Mouse (Mus musculus): ENCODE results near the gene Atp6v0b. TPM values are rescaled to one million over a fixed set of nuclear protein-coding genes. Genes with fewer than 3 reads are reported as not detected.

The Atp6v0b gene
- polyA plus RNA-seq, 1 experiment from 2014 or later, result 346 TPM

DNA sequence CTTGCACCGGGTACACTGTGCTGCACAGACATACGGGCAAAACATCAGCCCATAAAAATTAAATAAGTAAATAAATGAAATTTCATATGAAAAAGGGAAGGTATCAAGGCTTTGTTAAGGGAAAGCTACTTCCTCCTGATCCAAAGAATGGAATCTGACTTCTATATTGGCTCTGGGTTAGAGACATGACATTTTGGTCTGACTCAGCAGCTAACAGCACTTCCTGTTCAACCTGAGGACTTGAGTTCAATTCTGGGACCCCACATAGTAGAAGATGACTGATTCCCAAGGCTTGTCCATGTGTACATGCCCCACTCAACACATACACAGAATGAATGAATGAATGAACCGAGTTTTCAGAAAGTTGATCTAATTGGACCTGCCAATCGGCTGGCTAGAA lies 30.7 kb upstream of the Atp6v0b start:
- 87% methylated on average over 4 of the region's 4 CpGs for WGBS
- no peak overlapping the region for H3K4me2 ChIP-seq (replicated peaks; ENCODE audit: low read depth, low read length)
- no peak overlapping the region for H3K4me3 ChIP-seq (ENCODE audit: low read depth, low read length)
- no peak overlapping the region for H3K9ac ChIP-seq (replicated peaks; ENCODE audit: low read depth)
- no peak for ATAC-seq
- no peak for DNase-seq (ENCODE audit: low spot score)
- no peak overlapping the region for H3K27ac ChIP-seq (ENCODE audit: low read length)
- TF ChIP-seq CTCF (IDR thresholded peaks at IDR 0.05) (no peak), EP300 (IDR thresholded peaks at IDR 0.05) (no peak)
- no peaks in the 10 kb centered on the region for H3K27me3 ChIP-seq (replicated peaks; ENCODE audit: insufficient read depth, low read length)
- H3K36me3 ChIP-seq (ENCODE audit: insufficient read depth, low read length), result no peaks in the 10 kb centered on the region
- no peaks in the 10 kb centered on the region for H3K9me3 ChIP-seq (ENCODE audit: low read length)
- peaks cover 20% of the 10 kb centered on the region; the same call in 1 of the 2 replicates for H3K4me1 ChIP-seq (ENCODE audit: insufficient read depth, low read depth, low read length)

GRCm38 (mm10) chr4:117917402-117917801 lies 30.3 kb upstream of the Atp6v0b start:
- 92% methylated on average over 4 of the region's 4 CpGs for WGBS
- Histone ChIP-seq H3K4me3 (ENCODE audit: low read depth, low read length) (no peak overlapping the region), H3K9ac (replicated peaks; ENCODE audit: low read depth) (no peak overlapping the region), H3K36me3 (ENCODE audit: insufficient read depth, low read length) (no peaks in the 10 kb centered on the region), H3K27ac (ENCODE audit: low read length) (no peak overlapping the region), H3K27me3 (replicated peaks; ENCODE audit: insufficient read depth, low read length) (no peaks in the 10 kb centered on the region), H3K9me3 (ENCODE audit: low read length) (no peaks in the 10 kb centered on the region), H3K4me2 (replicated peaks; ENCODE audit: low read depth, low read length) (no peak overlapping the region), H3K4me1 (ENCODE audit: insufficient read depth, low read depth, low read length) (peaks cover 21% of the 10 kb centered on the region; the same call in 1 of the 2 replicates)
- ATAC-seq (no peak), DNase-seq (ENCODE audit: low spot score) (no peak)
- no peak for TF ChIP-seq CTCF (IDR thresholded peaks at IDR 0.05)
- no peak for TF ChIP-seq EP300 (IDR thresholded peaks at IDR 0.05)

DNA sequence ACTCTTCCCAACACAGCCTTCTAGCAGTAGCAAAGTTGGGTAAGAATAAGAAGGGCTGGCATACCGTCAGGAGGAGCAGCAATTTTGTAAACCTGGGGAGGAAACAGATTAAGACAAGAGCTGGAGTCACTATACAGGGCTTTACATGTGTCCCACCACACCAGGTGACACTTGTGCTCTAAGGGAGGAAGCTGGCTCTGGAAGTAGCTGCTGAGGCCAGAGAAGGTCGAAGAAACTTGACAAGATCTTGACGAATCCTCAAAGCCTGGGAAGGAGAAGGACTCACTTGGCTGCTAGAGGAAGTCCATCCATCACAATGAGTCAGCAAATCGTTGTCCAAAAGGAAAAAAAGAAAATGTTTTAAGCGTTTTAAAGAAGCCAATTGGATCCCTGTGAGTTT lies 29.3 kb upstream of the Atp6v0b start:
- no peak for DNase-seq (ENCODE audit: low spot score)
- H3K36me3 ChIP-seq (ENCODE audit: insufficient read depth, low read length), result no peaks in the 10 kb centered on the region
- no peak overlapping the region for H3K4me3 ChIP-seq (ENCODE audit: low read depth, low read length)
- H3K9ac ChIP-seq (replicated peaks; ENCODE audit: low read depth), result no peak overlapping the region
- no peak overlapping the region for H3K27ac ChIP-seq (ENCODE audit: low read length)
- WGBS, result 50% methylated on average over 5 of the region's 5 CpGs
- ATAC-seq, result no peak
- H3K4me1 ChIP-seq (ENCODE audit: insufficient read depth, low read depth, low read length), result peaks cover 21% of the 10 kb centered on the region; the same call in 1 of the 2 replicates
- no peaks in the 10 kb centered on the region for H3K27me3 ChIP-seq (replicated peaks; ENCODE audit: insufficient read depth, low read length)
- H3K9me3 ChIP-seq (ENCODE audit: low read length), result no peaks in the 10 kb centered on the region
- TF ChIP-seq EP300 (IDR thresholded peaks at IDR 0.05), result no peak
- TF ChIP-seq CTCF (IDR thresholded peaks at IDR 0.05), result no peak
- H3K4me2 ChIP-seq (replicated peaks; ENCODE audit: low read depth, low read length), result 0 out of 2 replicates have a peak overlapping the region, but pooled peaks have one; percentile 97

- Histone ChIP-seq H3K27ac (ENCODE audit: low read length) (no peak overlapping the region), H3K9me3 (ENCODE audit: low read length) (no peaks in the 10 kb centered on the region), H3K4me1 (ENCODE audit: insufficient read depth, low read depth, low read length) (peaks cover 21% of the 10 kb centered on the region; the same call in 1 of the 2 replicates), H3K4me2 (replicated peaks; ENCODE audit: low read depth, low read length) (peak overlapping the region; percentile 97), H3K36me3 (ENCODE audit: insufficient read depth, low read length) (no peaks in the 10 kb centered on the region), H3K9ac (replicated peaks; ENCODE audit: low read depth) (peak overlapping the region; percentile 60; the same call in 1 of the 2 replicates), H3K4me3 (ENCODE audit: low read depth, low read length) (peak overlapping the region; percentile 67), H3K27me3 (replicated peaks; ENCODE audit: insufficient read depth, low read length) (no peaks in the 10 kb centered on the region)
- ATAC-seq (no peak), DNase-seq (ENCODE audit: low spot score) (no peak)
- TF ChIP-seq CTCF (IDR thresholded peaks at IDR 0.05), result no peak
- TF ChIP-seq EP300 (IDR thresholded peaks at IDR 0.05), result no peak
- 3% methylated on average over 19 of the region's 19 CpGs for WGBS
Measured at GRCm38 (mm10) chr4:117915489-117916105, 28.5 kb upstream of the Atp6v0b start.

GRCm38 (mm10) chr4:117914591-117915442 lies 27.7 kb upstream of the Atp6v0b start, which contains the start of gene Ipo13:
Gene Ipo13 (minus strand): TSS chr4:117914999.
- peaks cover 21% of the 10 kb centered on the region; the same call in 1 of the 2 replicates for H3K4me1 ChIP-seq (ENCODE audit: insufficient read depth, low read depth, low read length)
- H3K9ac ChIP-seq (replicated peaks; ENCODE audit: low read depth), result peak within 1 kb of the TSS; percentile 60
- H3K4me2 ChIP-seq (replicated peaks; ENCODE audit: low read depth, low read length), result peak within 1 kb of the TSS; percentile 97
- peak within 1 kb of the TSS; percentile 67 for H3K4me3 ChIP-seq (ENCODE audit: low read depth, low read length)
- H3K9me3 ChIP-seq (ENCODE audit: low read length), result no peaks in the 10 kb centered on the region
- peak; percentile 94 for DNase-seq (ENCODE audit: low spot score)
- WGBS, result 1% methylated on average over 55 of the region's 61 CpGs
- peak; percentile 95 for ATAC-seq
- H3K27me3 ChIP-seq (replicated peaks; ENCODE audit: insufficient read depth, low read length), result no peaks in the 10 kb centered on the region
- no peaks in the 10 kb centered on the region for H3K36me3 ChIP-seq (ENCODE audit: insufficient read depth, low read length)
- TF ChIP-seq CTCF (IDR thresholded peaks at IDR 0.05), result peak; percentile 63
- TF ChIP-seq EP300 (IDR thresholded peaks at IDR 0.05), result peak; percentile 73; the same call in 1 of the 2 replicates
- H3K27ac ChIP-seq (ENCODE audit: low read length), result peak within 1 kb of the TSS; percentile 76

GRCm38 (mm10) chr4:117914031-117914430 lies 26.9 kb upstream of the Atp6v0b start:
- DNase-seq (ENCODE audit: low spot score), result no peak
- 13% methylated on average over 8 of the region's 8 CpGs for WGBS
- H3K9ac ChIP-seq (replicated peaks; ENCODE audit: low read depth), result peak overlapping the region; percentile 60
- peak overlapping the region; percentile 67 for H3K4me3 ChIP-seq (ENCODE audit: low read depth, low read length)
- H3K27ac ChIP-seq (ENCODE audit: low read length), result no peak overlapping the region
- H3K4me1 ChIP-seq (ENCODE audit: insufficient read depth, low read depth, low read length), result peaks cover 24% of the 10 kb centered on the region; the same call in 1 of the 2 replicates
- no peaks in the 10 kb centered on the region for H3K36me3 ChIP-seq (ENCODE audit: insufficient read depth, low read length)
- H3K4me2 ChIP-seq (replicated peaks; ENCODE audit: low read depth, low read length), result peak overlapping the region; percentile 97
- TF ChIP-seq CTCF (IDR thresholded peaks at IDR 0.05), result no peak
- TF ChIP-seq EP300 (IDR thresholded peaks at IDR 0.05), result no peak
- H3K9me3 ChIP-seq (ENCODE audit: low read length), result no peaks in the 10 kb centered on the region
- H3K27me3 ChIP-seq (replicated peaks; ENCODE audit: insufficient read depth, low read length), result no peaks in the 10 kb centered on the region
- no peak for ATAC-seq
